Mouse (Mus musculus) megakaryocyte, embryonic 14.5 days (primary cell): ENCODE results near the gene Rabgap1.

Experiments used
- FLI1 ChIP-seq: IDR thresholded peaks from 2 replicates; pipeline ENCODE4 v1.6.1; 2012; ENCODE audit warnings: low read length, inconsistent platforms, mixed read lengths
- GATA1 ChIP-seq: IDR thresholded peaks from 3 replicates; pipeline ENCODE4 v1.6.1; 2012; ENCODE audit warnings: mixed read lengths, low read length, inconsistent platforms, borderline replicate concordance

DNA sequence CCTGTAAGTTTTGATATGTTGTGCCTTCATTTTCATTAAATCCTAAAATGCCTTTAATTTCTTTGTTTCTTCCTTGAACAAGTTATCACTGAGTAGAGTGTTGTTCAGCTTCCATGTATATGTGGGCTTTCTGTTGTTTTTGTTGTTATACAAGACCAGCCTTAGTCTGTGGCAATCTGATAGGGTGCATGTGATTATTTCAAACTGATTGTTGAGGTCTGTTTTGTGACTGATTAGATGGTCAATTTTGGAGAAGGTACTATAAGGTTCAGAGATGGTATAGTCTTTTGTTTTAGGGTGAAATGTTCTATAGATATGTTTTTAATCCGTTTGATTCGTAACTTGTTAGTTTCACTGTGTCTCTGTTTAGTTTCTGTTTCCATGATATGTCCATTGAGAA lies 37.0 kb downstream of the Rabgap1 start:
- TF ChIP-seq GATA1 (no peak), FLI1 (no peak)
